In the genomic region with DNA sequence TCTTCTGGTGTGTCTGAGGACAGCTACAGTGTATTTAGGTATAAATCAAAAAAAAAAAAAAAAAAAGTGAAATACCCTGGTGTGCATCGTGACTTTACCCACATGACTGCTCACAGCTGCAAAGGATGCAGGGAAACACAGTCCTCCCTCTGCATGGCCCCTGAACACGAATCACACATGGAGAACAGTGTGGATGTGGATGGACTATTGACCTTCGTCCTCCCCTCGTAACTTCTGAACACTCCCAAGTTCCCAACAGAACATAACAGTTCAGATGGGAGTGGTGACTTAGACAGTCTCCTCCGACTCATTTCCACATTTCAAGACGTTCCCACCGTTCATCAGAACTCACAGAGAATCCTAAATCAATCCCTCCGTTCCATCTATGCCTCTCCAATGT, we compare ENCODE assay signal across 8 mouse cellular contexts. TPM values are rescaled to one million over a fixed set of nuclear protein-coding genes. Genes with fewer than 3 reads are reported as not detected.
DNase-seq lines count a peak whose midpoint lies in the region; ATAC-seq and TF ChIP-seq lines count a peak whose summit lies in the region.

No protein-coding gene starts in this region.

- DNase-seq in forebrain, embryonic 10.5 days (ENCODE audit: extremely low spot score, low spot score): no peak
- no peak for DNase-seq in forebrain, embryonic 11.5 days (ENCODE audit: low spot score)
- DNase-seq in left cerebral cortex, adult 2 months (ENCODE audit: extremely low spot score in 1 of 2, low spot score in 2 of 2): no peak
- no peak for DNase-seq in left cerebral cortex, adult 18-20 months (ENCODE audit: low spot score in 2 of 2)
- DNase-seq in intestine, embryonic 14.5 days (ENCODE audit: low spot score): no peak
- no peak for DNase-seq in left cerebral cortex, postnatal 14 days (ENCODE audit: low spot score in 2 of 2)
- no peak for DNase-seq in adrenal gland, adult 18-20 months (ENCODE audit: low spot score in 2 of 2)

- intact Hi-C loops in left cerebral cortex, adult 2 months (cut with DNase I): loop anchor here (1.0 kb wide), 1 partner anchor 37 kb away; no protein-coding TSS in a partner anchor
- intact Hi-C loops in left cerebral cortex, postnatal 14 days (cut with DNase I): loop anchor here (5.0 kb wide), 1 partner anchor 35 kb away; a partner anchor contains a TSS

- no peak for ATAC-seq in forebrain, embryonic 11.5 days (replicated peaks; ENCODE audit: low FRiP score)
- 0 out of 2 replicates have a peak, but pooled peaks have one; percentile 55 for ATAC-seq in intestine, embryonic 14.5 days (replicated peaks; ENCODE audit: low FRiP score, low TSS enrichment, low read depth)
- ATAC-seq in neural tube, embryonic 15.5 days (ENCODE audit: low FRiP score): peak; percentile 19; the same call in 1 of the 2 replicates

- no peak overlapping the region for H3K9ac ChIP-seq in forebrain, embryonic 11.5 days (ENCODE audit: low read length)
- no peak overlapping the region for H3K9ac ChIP-seq in intestine, embryonic 14.5 days (ENCODE audit: low read length)
- no peak overlapping the region for H3K9ac ChIP-seq in neural tube, embryonic 15.5 days (replicated peaks)

- H3K4me1 ChIP-seq in forebrain, embryonic 10.5 days: peaks cover 18% of the 10 kb centered on the region
- H3K4me1 ChIP-seq in forebrain, embryonic 11.5 days (replicated peaks; ENCODE audit: control insufficient read depth, insufficient read depth, low read length): peaks cover 4% of the 10 kb centered on the region; the same call in 1 of the 2 replicates
- H3K4me1 ChIP-seq in intestine, embryonic 14.5 days (replicated peaks; ENCODE audit: control insufficient read depth, insufficient read depth, low read length): no peaks in the 10 kb centered on the region; the same call in 1 of the 2 replicates
- peaks cover 9% of the 10 kb centered on the region for H3K4me1 ChIP-seq in neural tube, embryonic 15.5 days

- no peaks in the 10 kb centered on the region for H3K9me3 ChIP-seq in forebrain, embryonic 10.5 days
- H3K9me3 ChIP-seq in forebrain, embryonic 11.5 days (ENCODE audit: control insufficient read depth, low read length): no peaks in the 10 kb centered on the region
- no peaks in the 10 kb centered on the region for H3K9me3 ChIP-seq in intestine, embryonic 14.5 days (ENCODE audit: control insufficient read depth, low read length)
- H3K9me3 ChIP-seq in neural tube, embryonic 15.5 days (replicated peaks): no peaks in the 10 kb centered on the region

- H3K4me3 ChIP-seq in forebrain, embryonic 10.5 days: peak overlapping the region; percentile 19; the same call in 1 of the 2 replicates
- no peak overlapping the region for H3K4me3 ChIP-seq in forebrain, embryonic 11.5 days (ENCODE audit: low read depth, low read length)
- H3K4me3 ChIP-seq in left cerebral cortex, adult 2 months: peak overlapping the region; percentile 41
- H3K4me3 ChIP-seq in intestine, embryonic 14.5 days (ENCODE audit: low read depth, low read length): 0 out of 2 replicates have a peak overlapping the region, but pooled peaks have one; percentile 2
- H3K4me3 ChIP-seq in neural tube, embryonic 15.5 days (replicated peaks): peak overlapping the region; percentile 22

- WGBS in forebrain, embryonic 10.5 days: 88% methylated on average over 8 of the region's 8 CpGs
- WGBS in forebrain, embryonic 11.5 days: 85% methylated on average over 8 of the region's 8 CpGs
- 56% methylated on average over 8 of the region's 8 CpGs for WGBS in intestine, embryonic 14.5 days
- 61% methylated on average over 8 of the region's 8 CpGs for WGBS in neural tube, embryonic 15.5 days

- no peaks in the 10 kb centered on the region for H3K27me3 ChIP-seq in forebrain, embryonic 10.5 days (ENCODE audit: poor library complexity, severe bottlenecking)
- no peaks in the 10 kb centered on the region for H3K27me3 ChIP-seq in forebrain, embryonic 11.5 days (ENCODE audit: control insufficient read depth, insufficient read depth, low read length)
- no peaks in the 10 kb centered on the region for H3K27me3 ChIP-seq in intestine, embryonic 14.5 days (replicated peaks; ENCODE audit: control insufficient read depth, insufficient read depth, low read length)
- no peaks in the 10 kb centered on the region for H3K27me3 ChIP-seq in neural tube, embryonic 15.5 days (replicated peaks)

- no peak; the same call in 1 of the 2 replicates for TF ChIP-seq CTCF in left cerebral cortex, adult 2 months (IDR thresholded peaks at IDR 0.05)

- H3K36me3 ChIP-seq in forebrain, embryonic 10.5 days (replicated peaks): no peaks in the 10 kb centered on the region
- no peaks in the 10 kb centered on the region for H3K36me3 ChIP-seq in forebrain, embryonic 11.5 days (ENCODE audit: control insufficient read depth, insufficient read depth, low read length)
- no peaks in the 10 kb centered on the region for H3K36me3 ChIP-seq in intestine, embryonic 14.5 days (ENCODE audit: control insufficient read depth, insufficient read depth, low read length)
- H3K36me3 ChIP-seq in neural tube, embryonic 15.5 days: no peaks in the 10 kb centered on the region

- H3K4me2 ChIP-seq in forebrain, embryonic 11.5 days (ENCODE audit: low read depth, low read length, severe bottlenecking): no peak overlapping the region
- H3K4me2 ChIP-seq in intestine, embryonic 14.5 days (ENCODE audit: low read length): peak overlapping the region; percentile 45
- peak overlapping the region; percentile 52 for H3K4me2 ChIP-seq in neural tube, embryonic 15.5 days

- H3K27ac ChIP-seq in forebrain, embryonic 10.5 days: peak overlapping the region; percentile 66; the same call in 1 of the 2 replicates
- H3K27ac ChIP-seq in forebrain, embryonic 11.5 days (ENCODE audit: low read depth, low read length): no peak overlapping the region
- H3K27ac ChIP-seq in left cerebral cortex, adult 2 months: peak overlapping the region; percentile 74
- H3K27ac ChIP-seq in intestine, embryonic 14.5 days (ENCODE audit: low read depth): peak overlapping the region; percentile 16; the same call in 1 of the 2 replicates
- H3K27ac ChIP-seq in neural tube, embryonic 15.5 days (replicated peaks): no peak overlapping the region

RNA-seq across cellular contexts. Expression of a gene that starts 33.5 kb away (rescaled TPM):
- polyA plus RNA-seq in forebrain, embryonic 10.5 days (2016; fragmentation: Nextera tagmentation; extraction: Ambion mirVana): 2.2 and 3.1 TPM in 2 replicates
- 8.3 and 10.7 TPM in 2 replicates for polyA plus RNA-seq in forebrain, embryonic 11.5 days (2014; fragmentation: Nextera tagmentation; extraction: Ambion mirVana)
- total RNA-seq in left cerebral cortex, adult 2 months (2021): 100 to 1,000 TPM; 234 to 242 TPM
- total RNA-seq in left cerebral cortex, adult 18-20 months (2021): 100 to 1,000 TPM; 203 to 207 TPM
- 0.20 and 0.43 TPM in 2 replicates for polyA plus RNA-seq in intestine, embryonic 14.5 days (2014; fragmentation: Nextera tagmentation; extraction: Ambion mirVana)
- 7.0 and 7.5 TPM in 2 replicates for polyA plus RNA-seq in neural tube, embryonic 15.5 days (2015; fragmentation: Nextera tagmentation; extraction: Ambion mirVana)
- 100 to 1,000 TPM; 218 to 226 TPM for total RNA-seq in left cerebral cortex, postnatal 14 days (2021)
- 1 to 10 TPM in 1 of 2 experiments, under 1 TPM in 1; 0.83 to 1.3 TPM for total RNA-seq in adrenal gland, adult 18-20 months (2021)

RNA-seq across cellular contexts. Expression of a gene that starts 42.3 kb away (rescaled TPM):
- polyA plus RNA-seq in forebrain, embryonic 10.5 days (2016; fragmentation: Nextera tagmentation; extraction: Ambion mirVana): 420 and 444 TPM in 2 replicates
- 415 and 452 TPM in 2 replicates for polyA plus RNA-seq in forebrain, embryonic 11.5 days (2014; fragmentation: Nextera tagmentation; extraction: Ambion mirVana)
- total RNA-seq in left cerebral cortex, adult 2 months (2021): 1 to 10 TPM; 1.4 to 1.7 TPM
- total RNA-seq in left cerebral cortex, adult 18-20 months (2021): 1 to 10 TPM; 3.0 to 3.4 TPM
- 391 and 395 TPM in 2 replicates for polyA plus RNA-seq in intestine, embryonic 14.5 days (2014; fragmentation: Nextera tagmentation; extraction: Ambion mirVana)
- polyA plus RNA-seq in neural tube, embryonic 15.5 days (2015; fragmentation: Nextera tagmentation; extraction: Ambion mirVana): 40.0 and 92.6 TPM in 2 replicates
- total RNA-seq in left cerebral cortex, postnatal 14 days (2021): 1 to 10 TPM; 2.4 to 3.6 TPM
- 1 to 10 TPM; 2.8 to 8.5 TPM for total RNA-seq in adrenal gland, adult 18-20 months (2021)

RNA-seq across cellular contexts. Expression of a gene that starts 48.7 kb away (rescaled TPM):
- polyA plus RNA-seq in forebrain, embryonic 10.5 days (2016; fragmentation: Nextera tagmentation; extraction: Ambion mirVana): 28.1 and 32.1 TPM in 2 replicates
- 26.0 and 26.6 TPM in 2 replicates for polyA plus RNA-seq in forebrain, embryonic 11.5 days (2014; fragmentation: Nextera tagmentation; extraction: Ambion mirVana)
- total RNA-seq in left cerebral cortex, adult 2 months (2021): 10 to 100 TPM; 18.7 to 19.1 TPM
- 10 to 100 TPM; 19.0 to 19.4 TPM for total RNA-seq in left cerebral cortex, adult 18-20 months (2021)
- 30.2 and 30.6 TPM in 2 replicates for polyA plus RNA-seq in intestine, embryonic 14.5 days (2014; fragmentation: Nextera tagmentation; extraction: Ambion mirVana)
- polyA plus RNA-seq in neural tube, embryonic 15.5 days (2015; fragmentation: Nextera tagmentation; extraction: Ambion mirVana): 26.7 and 28.0 TPM in 2 replicates
- total RNA-seq in left cerebral cortex, postnatal 14 days (2021): 10 to 100 TPM; 16.0 to 16.9 TPM
- total RNA-seq in adrenal gland, adult 18-20 months (2021): 10 to 100 TPM; 19.0 to 21.7 TPM

Comparison
In these comparisons a context has a peak if more than half of its experiments do, and no peak if none do; other contexts are left out.
1. H3K27ac ChIP-seq: peak in forebrain, embryonic 10.5 days (single experiment), left cerebral cortex, adult 2 months (single experiment) and intestine, embryonic 14.5 days (single experiment); none in forebrain, embryonic 11.5 days (single experiment) and neural tube, embryonic 15.5 days (single experiment).
2. RNA of a gene that starts 33.5 kb away (total RNA-seq): 234 to 242 TPM in left cerebral cortex, adult 2 months, 218 to 226 TPM in left cerebral cortex, postnatal 14 days and 203 to 207 TPM in left cerebral cortex, adult 18-20 months; 0.83 to 1.3 TPM in adrenal gland, adult 18-20 months; every median in the first group is over 10 times any median in the second.